Mouse (Mus musculus) CD4-positive, CD25-positive, alpha-beta regulatory T cell, adult 2 months (primary cell): ENCODE results near the gene Ptpn12.
A peak's percentile ranks its signal among the peaks of the same experiment; 100 is the strongest.

ENCODE experiments used
- DNase-seq: peaks from one replicate; pipeline ENCODE4 v3.0.0-alpha.2; 2012; ENCODE audit warnings: low read depth, low spot score

The Ptpn12 gene

DNA sequence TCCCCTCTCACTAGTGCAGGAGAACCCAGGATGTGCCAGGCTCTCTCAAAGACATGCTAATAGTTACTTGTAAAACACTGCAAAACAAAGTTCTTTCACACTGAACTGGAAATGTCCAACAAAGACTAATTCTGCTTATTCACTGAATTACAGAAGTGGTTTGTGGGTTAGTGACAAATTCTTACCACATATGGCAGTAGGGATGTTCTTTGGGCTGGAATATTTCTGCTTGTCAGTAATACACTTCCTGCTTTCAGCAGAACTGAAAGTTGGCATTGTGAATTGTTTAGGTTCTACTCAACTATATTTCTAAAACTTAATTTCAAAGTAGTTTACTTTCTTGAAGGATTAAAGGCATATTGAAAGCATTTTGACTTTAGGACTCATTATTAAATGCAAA lies 25.5 kb downstream of the Ptpn12 start:
- no peak for DNase-seq

GRCm38 (mm10) chr5:21017075-21017474 lies 38.6 kb downstream of the Ptpn12 start:
- no peak for DNase-seq

DNA sequence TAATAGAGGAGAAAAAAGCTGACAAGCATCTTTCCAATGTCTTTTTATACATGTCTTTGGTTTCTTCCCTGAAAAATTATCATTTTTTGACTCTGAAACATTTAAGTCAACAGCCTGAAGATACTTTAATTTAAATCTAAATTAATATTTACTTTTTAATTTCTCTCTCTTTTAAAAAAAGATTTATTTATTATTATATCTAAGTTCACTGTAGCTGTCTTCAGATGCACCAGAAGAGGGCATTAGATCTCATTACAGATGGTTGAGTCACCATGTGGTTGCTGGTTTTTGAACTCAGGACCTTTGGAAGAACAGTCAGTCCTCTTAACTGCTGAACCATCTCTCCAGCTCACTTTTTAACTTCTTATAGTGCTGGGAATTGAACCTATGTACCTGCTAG lies 44.8 kb downstream of the Ptpn12 start:
- no peak for DNase-seq

- DNase-seq, result peak; percentile 80
Measured at GRCm38 (mm10) chr5:21002723-21003122, 53.0 kb downstream of the Ptpn12 start.

GRCm38 (mm10) chr5:21001622-21002315 lies 53.9 kb downstream of the Ptpn12 start:
- DNase-seq, result no peak

- no peak for DNase-seq
Measured at GRCm38 (mm10) chr5:20998427-20998826, 57.3 kb downstream of the Ptpn12 start.

DNA sequence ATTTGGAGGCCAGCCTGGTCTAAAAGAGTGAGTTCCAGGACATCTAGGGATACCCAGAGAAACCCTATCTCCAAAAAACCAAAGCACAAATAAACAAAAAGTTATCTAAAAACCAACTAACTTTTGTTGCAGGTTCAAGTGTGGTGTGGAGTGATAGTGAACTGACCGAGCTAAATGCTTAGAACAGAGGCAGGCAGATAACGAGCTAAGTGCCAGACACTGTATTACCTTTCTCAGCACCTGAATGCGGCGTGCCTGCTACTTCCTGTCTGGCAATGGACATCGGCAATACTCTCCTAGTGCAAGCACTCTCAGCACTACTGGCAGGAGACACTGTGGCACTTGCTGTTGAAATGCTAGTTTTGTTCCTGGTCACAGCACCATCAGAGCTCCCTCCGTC lies 58.2 kb downstream of the Ptpn12 start:
- DNase-seq, result no peak

DNA sequence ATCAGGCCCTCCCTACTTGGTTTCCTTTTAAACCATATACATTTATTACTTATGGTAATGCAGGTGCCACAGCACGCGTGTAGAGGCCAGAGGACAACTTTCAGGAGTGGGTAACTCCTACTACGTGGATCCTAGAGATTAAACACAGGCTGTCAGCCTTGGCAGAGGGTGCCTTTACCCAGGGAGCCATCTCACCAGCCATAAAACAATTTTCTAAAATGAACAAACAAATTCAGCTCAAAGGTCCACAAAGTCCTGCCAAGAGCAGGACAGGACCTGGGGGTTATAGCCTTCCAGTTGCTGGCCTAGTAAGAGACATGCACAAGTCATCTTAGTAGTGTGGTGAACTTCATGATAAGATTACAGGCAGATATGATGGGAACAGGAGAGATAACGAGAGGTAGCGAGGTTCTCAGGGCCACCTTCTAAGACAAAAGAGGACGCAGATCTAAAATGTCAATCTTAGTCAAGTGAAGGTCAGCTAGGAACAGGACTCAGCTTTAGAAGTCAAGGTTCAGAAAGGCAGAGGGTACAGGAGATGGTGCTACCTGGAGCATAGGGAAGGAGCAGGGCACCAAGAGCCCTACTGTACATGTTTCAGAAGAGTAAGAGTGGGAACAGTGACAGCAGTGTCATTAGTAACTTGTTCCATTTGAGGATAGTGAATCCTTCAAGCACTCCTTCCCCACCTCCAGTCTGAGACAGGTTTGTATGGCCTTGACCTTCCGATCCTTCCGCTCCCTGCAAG lies 65.5 kb downstream of the Ptpn12 start:
- no peak for DNase-seq

DNA sequence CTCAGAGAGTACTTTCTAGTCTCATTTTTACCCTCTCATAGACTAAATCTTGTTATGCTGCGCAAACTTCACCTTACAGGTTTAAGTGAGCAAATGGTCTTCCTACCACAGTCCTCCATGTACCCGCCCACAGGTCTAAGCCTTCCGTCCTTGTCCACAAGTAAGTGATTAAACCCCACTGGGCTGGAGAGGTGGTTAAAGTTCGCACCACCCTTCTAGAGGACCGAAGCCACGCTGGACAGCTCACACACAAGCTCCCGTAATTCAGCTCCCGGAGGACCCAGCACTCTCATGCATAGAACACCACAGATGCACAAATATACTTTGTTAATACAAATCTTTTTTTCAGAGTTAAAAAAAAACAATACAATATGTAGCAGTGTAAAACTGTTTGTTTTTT lies 69.4 kb downstream of the Ptpn12 start:
- no peak for DNase-seq

- DNase-seq, result no peak
Measured at GRCm38 (mm10) chr5:20983505-20983904, 72.2 kb downstream of the Ptpn12 start.

DNA sequence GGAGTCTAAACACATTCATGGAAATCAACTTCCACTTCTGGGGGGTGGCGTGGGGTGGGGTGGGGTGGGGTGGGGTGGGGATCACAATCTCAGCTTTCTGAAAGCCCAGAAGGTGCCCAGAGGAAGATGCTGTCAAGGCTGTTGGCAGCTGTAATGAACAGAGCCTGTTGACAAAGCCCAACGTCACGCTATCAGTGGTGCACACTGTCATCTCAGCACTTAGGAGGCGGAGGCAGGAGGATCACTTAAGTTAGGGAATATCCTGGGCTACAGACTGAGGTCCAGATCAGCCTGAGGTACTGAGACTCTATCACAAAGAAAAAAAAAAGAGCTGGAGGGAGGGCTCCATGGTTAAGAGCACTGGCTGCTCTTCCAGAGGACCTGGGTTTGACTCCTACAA lies 81.0 kb downstream of the Ptpn12 start:
- DNase-seq, result no peak

DNA sequence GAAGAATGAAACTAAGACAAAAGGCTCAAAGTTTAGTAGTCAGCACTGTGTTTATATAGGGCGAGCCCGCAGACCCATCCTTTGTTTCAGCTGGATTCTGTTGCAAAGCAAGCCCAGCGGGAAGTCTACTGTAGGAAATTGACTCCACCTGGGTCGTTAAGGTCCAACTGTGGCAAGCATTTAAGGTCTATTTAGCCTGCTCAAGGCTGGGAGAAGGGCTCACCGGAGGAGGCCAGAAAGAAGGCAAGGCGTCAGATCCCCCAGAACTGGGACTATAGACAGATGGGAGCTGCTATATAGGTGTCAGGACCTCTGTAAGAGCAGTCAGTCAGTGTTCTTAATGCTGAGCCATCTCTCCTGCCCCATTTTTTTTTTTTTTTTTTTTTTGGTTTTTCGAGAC lies 81.7 kb downstream of the Ptpn12 start:
- no peak for DNase-seq

- DNase-seq, result no peak
Measured at GRCm38 (mm10) chr5:20973069-20973468, 82.6 kb downstream of the Ptpn12 start.

DNA sequence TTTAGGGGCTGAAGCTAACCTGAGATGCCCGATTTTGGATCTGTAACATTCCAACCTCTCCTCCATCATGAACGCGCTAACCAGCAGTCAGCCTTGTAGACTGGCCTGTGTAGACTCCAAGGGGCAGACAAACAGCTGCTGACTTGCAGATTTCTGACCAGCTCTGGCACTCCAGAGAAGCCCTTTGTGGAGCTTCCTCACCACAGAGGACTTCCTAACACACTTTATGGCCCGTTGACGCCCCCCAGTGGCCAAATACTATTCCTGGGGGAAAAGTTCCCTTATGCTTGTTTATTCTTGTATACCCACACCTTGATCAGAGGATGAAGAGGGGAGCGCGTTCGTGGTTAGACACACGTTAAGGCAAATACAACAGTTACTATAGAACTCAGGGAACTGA lies 86.7 kb downstream of the Ptpn12 start:
- peak; percentile 82 for DNase-seq

DNA sequence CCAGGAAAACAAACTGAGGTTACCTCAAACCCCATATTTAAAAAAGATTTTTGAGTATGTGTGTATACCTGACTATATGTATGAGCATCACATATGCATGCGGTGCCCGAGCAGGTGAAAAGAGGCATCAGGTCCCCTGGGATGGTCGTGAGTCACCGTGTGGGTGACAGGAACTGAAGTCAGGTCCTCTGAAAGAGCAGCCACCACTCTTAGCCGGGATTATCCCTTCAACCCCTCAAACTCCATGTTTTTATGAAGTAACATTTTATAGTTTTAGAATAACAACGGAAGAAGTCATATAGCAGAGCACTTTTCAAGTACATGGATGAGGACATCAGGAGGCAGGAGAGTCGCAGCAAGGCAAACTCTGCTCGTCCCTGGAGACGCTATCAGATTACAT lies 87.2 kb downstream of the Ptpn12 start:
- DNase-seq, result no peak

DNA sequence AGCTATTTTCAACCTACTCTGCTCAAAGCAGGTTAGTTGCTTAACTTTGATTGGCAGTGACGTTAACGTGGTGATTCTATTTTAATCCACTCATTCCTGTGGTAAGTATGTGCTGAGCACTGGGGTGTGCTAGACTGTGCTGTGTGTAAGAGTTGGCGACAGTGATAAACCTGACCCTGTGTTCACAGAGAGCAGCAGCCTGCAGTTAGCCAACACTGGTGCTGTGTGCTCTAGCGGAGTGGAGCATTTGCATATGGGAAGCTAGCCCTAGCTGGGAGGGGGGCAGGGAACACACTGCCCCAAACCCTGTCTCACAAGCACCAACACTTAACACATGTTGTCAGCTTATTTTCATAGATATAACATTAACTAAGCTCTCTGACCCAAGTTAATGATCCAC lies 87.8 kb downstream of the Ptpn12 start:
- peak; percentile 28 for DNase-seq

- DNase-seq, result no peak
Measured at GRCm38 (mm10) chr5:20964446-20964845, 91.3 kb downstream of the Ptpn12 start.

- no peak for DNase-seq
Measured at GRCm38 (mm10) chr5:20963295-20963694, 92.4 kb downstream of the Ptpn12 start.

GRCm38 (mm10) chr5:20960927-20961326 lies 94.8 kb downstream of the Ptpn12 start:
- DNase-seq, result no peak

DNA sequence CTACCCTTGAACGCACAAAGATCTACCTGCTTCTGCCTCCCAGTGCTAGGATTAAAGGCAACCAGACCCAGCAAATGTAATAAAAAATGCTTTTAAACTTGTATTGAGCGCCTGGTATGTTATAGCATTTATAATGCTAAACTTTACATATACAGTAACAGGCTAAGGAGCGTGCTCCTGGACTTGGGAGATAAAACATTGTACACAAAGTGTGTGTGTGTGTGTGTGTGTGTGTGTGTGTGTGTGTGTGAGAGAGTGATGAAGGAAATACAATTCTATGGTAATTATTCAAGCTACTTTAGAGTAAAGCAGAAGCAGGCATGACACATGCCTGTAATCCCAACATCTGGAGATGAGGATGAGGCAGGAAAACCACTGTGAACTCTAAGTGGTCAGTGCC lies 99.4 kb downstream of the Ptpn12 start, which contains the start of gene Rsbn1l:
Gene Rsbn1l, minus strand, starts transcription at position 101 of the 400 bp plus-strand sequence.
- no peak for DNase-seq

DNA sequence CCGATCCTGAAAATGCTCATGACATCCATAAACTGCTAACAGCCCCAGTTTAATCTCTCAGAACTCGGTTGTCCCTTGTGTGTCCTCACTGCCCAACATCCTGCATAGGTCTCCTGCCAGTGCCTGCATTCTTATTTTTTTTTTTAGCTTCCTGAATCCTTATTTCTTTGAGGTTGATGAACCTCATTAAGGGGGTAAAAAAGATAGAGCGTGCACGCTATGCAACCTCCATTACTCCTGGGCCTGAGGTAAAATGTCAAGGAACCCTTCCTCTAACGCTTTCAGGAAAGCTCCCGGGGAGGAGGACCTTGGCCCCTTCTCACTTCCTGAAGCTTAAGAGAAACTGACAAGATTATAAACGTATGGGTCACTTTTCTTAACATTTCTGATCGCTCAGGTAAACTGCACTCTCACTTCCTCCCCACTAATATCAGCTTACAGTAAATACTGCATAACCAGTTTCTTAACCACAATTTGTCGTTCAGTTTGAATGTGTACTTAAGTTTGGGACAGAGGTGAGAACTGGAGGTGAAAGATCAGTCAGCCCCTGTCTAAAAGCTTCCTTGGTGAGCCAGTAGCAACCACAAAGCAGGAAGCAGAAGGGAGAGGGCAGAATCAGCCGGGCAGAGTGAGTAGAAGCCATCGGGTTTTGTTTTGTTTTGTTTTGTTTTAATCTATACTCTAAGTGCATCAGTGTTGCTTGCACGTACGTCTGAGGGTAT lies 100.4 kb downstream of the Ptpn12 start:
- peak; percentile 67 for DNase-seq

DNA sequence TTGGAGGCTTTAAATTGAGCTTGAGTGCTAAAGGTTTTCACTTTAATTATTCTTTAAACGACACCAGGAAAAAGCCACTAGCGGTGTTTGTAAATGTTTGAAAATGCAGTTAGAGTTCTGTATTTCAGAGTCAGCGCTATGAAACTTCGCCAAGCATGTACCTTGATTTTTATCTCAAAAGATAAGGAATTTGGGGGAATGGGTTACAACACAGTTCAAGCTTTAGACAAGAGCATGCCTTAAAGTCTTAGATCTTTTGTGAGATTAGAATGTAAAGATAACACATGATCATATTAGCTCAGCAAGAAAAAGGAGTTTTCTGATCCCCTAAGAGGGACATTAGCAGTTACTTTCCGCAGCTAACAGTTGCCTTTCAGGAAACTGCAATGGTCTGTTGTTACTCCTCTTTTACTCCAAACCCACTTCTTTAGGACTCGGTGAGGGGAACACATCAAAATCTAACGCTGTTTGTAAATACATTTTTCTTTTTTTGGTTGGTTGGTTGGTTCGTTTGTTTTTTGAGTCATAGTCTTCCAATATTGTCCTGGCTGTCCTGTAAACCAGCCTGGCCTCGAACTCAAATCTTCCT lies 103.3 kb downstream of the Ptpn12 start:
- DNase-seq, result no peak
